Mouse (Mus musculus): ENCODE measurements around the gene Zfp518b.

The Zfp518b gene

GRCm38 (mm10) chr5:38632463-38633449 lies 51.9 kb downstream of the Zfp518b start:
- peak; percentile 81 for DNase-seq (ENCODE audit: low read depth, low spot score)

- no peak for DNase-seq (ENCODE audit: low read depth, low spot score)
Measured at GRCm38 (mm10) chr5:38628023-38628422, 56.6 kb downstream of the Zfp518b start.

GRCm38 (mm10) chr5:38626883-38627282 lies 57.7 kb downstream of the Zfp518b start:
- peak; percentile 61 for DNase-seq (ENCODE audit: low read depth, low spot score)

GRCm38 (mm10) chr5:38620783-38621182 lies 63.8 kb downstream of the Zfp518b start:
- DNase-seq (ENCODE audit: low read depth, low spot score) = peak; percentile 53

- peak; percentile 78 for DNase-seq (ENCODE audit: low read depth, low spot score)
Measured at GRCm38 (mm10) chr5:38618908-38619307, 65.7 kb downstream of the Zfp518b start.
